Mouse (Mus musculus) ZHBTc4 (cell line): ENCODE data around the gene Glis3.

Experiments
- DNase-seq: peaks from one replicate; pipeline ENCODE4 v3.0.0-alpha.2; 2011; ENCODE audit warnings: low read depth, low spot score

Gene Glis3

GRCm38 (mm10) chr19:28679776-28680391 is at the start of gene Glis3:
Glis3 (minus strand) TSS chr19:28680077.
- peak; percentile 88 for DNase-seq

- DNase-seq: peak; percentile 76
These were observed 46.4 kb upstream of the Glis3 start for GRCm38 (mm10) chr19:28726161-28726880.

- DNase-seq: peak; percentile 7
These were observed 44.8 kb upstream of the Glis3 start for GRCm38 (mm10) chr19:28724641-28725040.

GRCm38 (mm10) chr19:28722626-28723025 is 42.7 kb upstream of the Glis3 start:
- DNase-seq: no peak

- no peak for DNase-seq
These were observed 42.0 kb upstream of the Glis3 start for GRCm38 (mm10) chr19:28721834-28722233.

- DNase-seq: peak; percentile 63
These were observed 40.1 kb upstream of the Glis3 start for GRCm38 (mm10) chr19:28720016-28720415.

- DNase-seq: no peak
These were observed 34.8 kb upstream of the Glis3 start for GRCm38 (mm10) chr19:28714674-28715073.

- no peak for DNase-seq
These were observed 17.8 kb upstream of the Glis3 start for GRCm38 (mm10) chr19:28697718-28698117.

- no peak for DNase-seq
These were observed 6.5 kb upstream of the Glis3 start for GRCm38 (mm10) chr19:28686398-28686797.

- no peak for DNase-seq
These were observed 5.6 kb upstream of the Glis3 start for GRCm38 (mm10) chr19:28685484-28685883.

- no peak for DNase-seq
These were observed 4.5 kb upstream of the Glis3 start for GRCm38 (mm10) chr19:28684347-28684746.

- DNase-seq: no peak
These were observed 3.5 kb upstream of the Glis3 start for GRCm38 (mm10) chr19:28683346-28683745.

- no peak for DNase-seq
These were observed 544 bp downstream of the Glis3 start for GRCm38 (mm10) chr19:28679291-28679775.

- DNase-seq: peak; percentile 38
These were observed 1.1 kb downstream of the Glis3 start for GRCm38 (mm10) chr19:28678646-28679270.

- peak; percentile 80 for DNase-seq
These were observed 2.0 kb downstream of the Glis3 start for GRCm38 (mm10) chr19:28677728-28678438.

- DNase-seq: peak; percentile 36
These were observed 2.7 kb downstream of the Glis3 start for GRCm38 (mm10) chr19:28677045-28677727.

- no peak for DNase-seq
These were observed 16.1 kb downstream of the Glis3 start for GRCm38 (mm10) chr19:28663781-28664180.

- no peak for DNase-seq
These were observed 16.7 kb downstream of the Glis3 start for GRCm38 (mm10) chr19:28663148-28663547.

GRCm38 (mm10) chr19:28662474-28662873 is 17.4 kb downstream of the Glis3 start:
- DNase-seq: peak; percentile 23

GRCm38 (mm10) chr19:28660912-28661311 is 19.0 kb downstream of the Glis3 start:
- DNase-seq: no peak

GRCm38 (mm10) chr19:28657686-28658195 is 22.1 kb downstream of the Glis3 start:
- DNase-seq: no peak
